Mouse (Mus musculus): ENCODE data around the gene Caprin1. TPM values are rescaled to one million over a fixed set of nuclear protein-coding genes. Genes with fewer than 3 reads are reported as not detected.
A peak's percentile ranks its signal among the peaks of the same experiment; 100 is the strongest.

The Caprin1 gene
- polyA plus RNA-seq, 1 experiment, result 73.7 TPM

DNA sequence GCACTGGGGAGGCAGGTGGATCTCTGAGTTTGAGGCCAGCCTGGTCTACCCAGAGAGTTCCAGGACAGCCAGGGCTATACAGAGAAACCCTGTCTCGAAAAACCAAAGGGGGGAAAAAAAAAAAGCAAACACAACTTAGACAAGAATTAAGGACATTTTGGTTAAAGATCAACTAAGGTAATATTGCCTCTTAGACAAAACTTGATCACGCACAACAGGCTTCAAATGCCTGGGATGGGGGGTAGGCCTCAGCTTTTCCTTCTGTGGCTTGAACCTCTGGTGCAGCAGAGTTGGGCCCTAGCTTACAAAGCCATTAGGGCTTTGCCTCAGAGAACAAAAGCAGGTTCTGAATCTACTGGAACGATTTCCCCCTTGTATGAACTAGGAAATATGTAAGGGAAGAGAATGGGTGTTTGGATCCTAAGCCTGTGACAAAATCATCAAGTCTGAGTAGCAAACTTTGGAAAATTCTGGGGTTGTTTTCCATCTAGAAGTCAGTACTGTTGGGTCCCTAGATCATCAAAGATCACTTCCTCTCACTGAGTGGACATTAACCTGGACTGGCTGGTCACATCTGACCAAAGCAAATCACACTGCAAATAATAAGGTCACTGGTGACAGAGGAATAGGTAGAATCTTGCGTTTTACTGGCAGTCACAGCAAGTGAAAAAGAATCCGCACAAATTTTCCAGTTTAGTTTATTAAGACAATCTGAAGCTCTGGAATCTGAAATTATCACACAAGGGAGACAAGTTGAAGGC is 6.5 kb upstream of the Caprin1 start:
- DNase-seq (ENCODE audit: low read depth, low spot score), result no peak
- WGBS, result 71% methylated on average over 5 of the region's 5 CpGs

DNA sequence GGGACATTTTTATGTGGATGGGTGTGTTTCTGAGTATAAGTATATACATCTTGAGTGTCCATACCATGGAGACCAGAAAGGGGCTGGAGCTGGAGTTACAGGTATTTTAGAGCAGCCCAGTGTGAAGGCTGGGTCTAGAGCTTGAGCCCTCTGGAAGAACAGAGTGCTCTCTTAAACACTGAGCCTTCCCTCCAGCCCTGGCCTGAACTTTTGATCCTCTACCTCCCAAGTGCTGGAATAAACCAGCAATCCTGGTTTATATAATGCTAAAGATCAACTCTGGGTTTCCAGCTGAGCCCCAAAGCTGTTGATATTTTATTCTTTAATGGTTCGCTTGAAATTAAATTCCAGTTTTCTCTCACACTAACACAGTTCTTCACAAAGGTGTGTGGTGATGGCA is 5.0 kb upstream of the Caprin1 start:
- WGBS, result 90% methylated on average over 1 of the region's 1 CpGs
- no peak for DNase-seq (ENCODE audit: low read depth, low spot score)

DNA sequence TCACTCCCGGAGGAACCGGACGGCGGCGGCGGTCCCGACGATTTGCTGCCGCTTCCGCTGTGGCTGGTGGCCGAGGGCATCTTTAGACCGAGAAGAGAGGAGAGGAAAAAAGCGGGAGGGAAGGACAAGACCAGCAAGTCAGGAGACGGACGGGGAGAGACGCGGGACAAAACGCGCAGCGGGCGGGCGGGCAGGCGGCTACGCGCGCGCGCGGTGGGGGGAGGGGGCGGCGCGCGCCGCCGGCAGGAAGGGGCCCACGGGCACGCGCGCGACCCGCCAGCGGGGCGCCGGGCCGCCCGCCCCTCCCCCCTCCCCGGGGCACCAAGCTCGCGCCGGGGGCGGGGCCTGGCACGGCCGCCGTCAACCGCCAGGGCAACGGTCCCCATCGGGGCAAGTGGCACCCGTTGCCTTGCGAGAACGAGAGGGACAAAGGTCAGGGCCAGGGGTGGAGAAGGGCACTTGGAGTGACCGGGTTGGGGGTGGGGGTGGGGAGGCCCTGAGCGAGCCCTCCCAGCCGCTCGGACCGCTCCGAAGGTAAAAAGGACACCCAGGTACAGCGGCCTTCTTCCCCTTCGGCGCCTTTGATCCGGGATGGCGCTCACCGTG is 485 bp downstream of the Caprin1 start:
- peak; percentile 44 for DNase-seq (ENCODE audit: low read depth, low spot score)

DNA sequence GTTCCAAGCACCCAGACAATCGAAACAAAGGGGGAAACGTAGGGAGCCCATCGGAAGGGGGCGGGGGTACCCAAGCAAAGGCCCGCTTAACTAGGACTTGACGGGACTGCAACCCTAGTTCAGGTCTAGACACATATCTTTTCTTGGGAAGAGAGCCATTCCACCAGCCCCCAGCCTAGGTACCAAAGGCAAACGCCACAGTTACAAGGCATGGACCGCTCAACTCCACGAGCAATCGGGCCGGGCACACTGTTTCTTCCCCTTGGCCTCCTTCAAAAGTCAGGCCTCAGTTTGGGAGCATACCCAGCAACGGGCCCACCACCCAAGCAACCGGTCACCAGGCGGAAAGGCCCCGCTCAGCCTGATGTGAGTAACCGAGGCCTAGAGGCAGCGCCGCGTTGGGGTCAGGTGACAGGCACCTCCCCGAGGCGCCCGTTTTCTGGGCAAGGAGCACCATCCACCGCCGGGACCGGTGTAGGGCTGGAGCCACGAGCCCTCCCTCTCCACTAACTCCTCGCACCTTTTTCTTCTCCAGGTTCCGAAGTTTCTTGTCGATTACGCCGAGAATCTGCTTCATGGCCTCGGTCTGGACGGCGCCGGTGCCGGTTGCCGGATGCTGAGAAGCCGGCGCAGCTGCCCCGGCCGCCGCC is 1.1 kb downstream of the Caprin1 start:
- DNase-seq (ENCODE audit: low read depth, low spot score), result peak; percentile 22

More for the DNA sequence above, 485 bp downstream of the Caprin1 start:
- 1% methylated on average over 45 of the region's 72 CpGs for WGBS

DNA sequence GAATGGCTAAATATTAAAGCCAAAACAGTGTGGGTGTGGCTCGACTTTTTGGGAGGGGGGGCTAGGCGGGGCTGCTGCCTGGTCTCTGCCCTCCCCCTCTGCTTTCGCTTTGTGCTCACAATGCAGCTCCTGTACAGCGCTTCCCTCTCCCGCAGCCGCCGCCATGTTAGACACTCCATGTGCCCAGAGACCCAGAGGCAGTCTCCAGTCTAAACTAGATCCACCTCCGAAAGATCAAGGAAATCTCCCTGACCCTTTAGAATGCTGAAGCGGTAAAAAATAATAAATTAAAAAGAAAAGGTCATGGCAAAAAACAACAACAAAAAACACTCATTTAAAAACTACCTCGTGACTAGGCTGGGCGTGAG is 1.6 kb downstream of the Caprin1 start:
- WGBS, result under 1% methylated on average over 11 of the region's 11 CpGs
- DNase-seq (ENCODE audit: low read depth, low spot score), result peak; percentile 46

More for the DNA sequence above, 1.1 kb downstream of the Caprin1 start:
- under 1% methylated on average over 42 of the region's 42 CpGs for WGBS

DNA sequence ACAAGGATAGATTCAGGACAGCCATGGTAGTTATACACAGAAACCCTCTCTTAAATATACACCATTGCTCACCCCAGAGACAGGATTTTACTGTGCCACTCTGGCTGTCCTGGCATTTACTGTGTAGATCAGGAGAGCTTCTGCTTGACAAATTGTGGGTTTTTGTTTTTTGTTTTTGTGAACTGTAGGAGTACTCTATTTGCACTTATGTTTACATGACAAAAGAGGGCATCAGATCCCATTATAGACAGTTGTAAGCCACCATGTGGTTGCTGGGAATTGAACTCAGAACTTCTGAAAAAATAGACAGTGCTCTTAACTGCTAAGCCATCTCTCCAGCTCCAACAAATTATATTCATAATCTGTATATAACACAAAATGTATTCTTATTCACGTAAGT is 5.4 kb downstream of the Caprin1 start:
- 87% methylated on average over 1 of the region's 1 CpGs for WGBS
- DNase-seq (ENCODE audit: low read depth, low spot score), result no peak

DNA sequence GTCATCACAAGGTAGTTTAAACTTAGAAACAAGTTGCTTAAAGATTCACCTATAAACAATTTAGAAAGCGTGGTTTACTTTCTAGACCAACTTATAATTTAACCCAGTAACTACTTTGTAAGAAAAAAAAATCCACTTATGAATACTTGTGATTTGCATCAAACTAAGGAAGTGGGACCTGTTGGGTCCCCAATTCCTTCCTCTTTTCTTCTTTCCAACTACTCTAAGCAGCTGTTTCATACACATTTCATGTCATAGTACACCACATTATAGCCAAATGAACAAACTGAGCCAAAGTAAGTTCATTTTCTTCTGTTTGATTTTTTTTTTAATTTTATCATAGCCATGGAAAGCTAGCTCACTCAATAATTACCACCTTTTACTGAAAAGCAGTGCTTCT is 11.7 kb downstream of the Caprin1 start:
- whole genome bisulfite sequencing, result 72% methylated on average over 1 of the region's 1 CpGs
- no peak for DNase-seq (ENCODE audit: low read depth, low spot score)

DNA sequence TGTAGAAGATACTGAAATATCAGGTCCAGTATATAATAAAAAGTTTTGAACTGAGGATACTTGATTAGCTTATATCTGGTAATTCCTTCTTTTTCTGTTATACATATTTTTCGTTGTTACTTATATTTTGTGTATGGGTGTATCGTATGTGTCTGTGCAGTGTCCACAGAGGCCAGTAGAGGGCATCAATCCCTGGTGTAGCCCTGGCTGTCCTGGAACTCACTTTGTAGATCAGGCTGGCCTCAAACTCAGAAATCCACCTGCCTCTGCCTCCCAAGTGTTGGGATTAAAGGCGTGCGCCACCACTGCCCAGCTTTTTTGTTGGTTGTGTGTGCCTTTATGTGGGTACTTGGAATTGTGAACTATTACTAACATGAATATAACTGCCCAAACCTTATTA is 12.8 kb downstream of the Caprin1 start:
- WGBS, result 78% methylated on average over 4 of the region's 4 CpGs
- no peak for DNase-seq (ENCODE audit: low read depth, low spot score)

DNA sequence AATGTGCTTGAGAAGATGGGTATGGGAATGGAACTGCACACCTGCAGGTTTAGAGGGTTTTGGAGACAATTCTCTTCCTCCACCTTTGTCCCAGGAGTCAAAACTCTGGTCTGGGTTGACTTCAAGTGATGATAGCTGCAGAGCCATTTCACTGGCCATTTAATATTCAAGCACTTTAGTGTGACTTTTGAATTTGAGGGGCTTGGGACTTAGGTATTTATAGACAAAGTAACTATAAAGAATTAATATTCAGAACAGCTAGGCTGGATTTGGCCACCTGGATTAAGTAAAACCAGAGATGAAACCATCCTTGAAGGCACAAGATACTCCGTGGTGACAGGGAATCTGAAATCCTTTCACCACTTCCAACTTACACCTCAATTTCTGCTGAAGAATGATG is 35.0 kb downstream of the Caprin1 start:
- no peak for DNase-seq (ENCODE audit: low read depth, low spot score)
- 62% methylated on average over 1 of the region's 1 CpGs for WGBS

DNA sequence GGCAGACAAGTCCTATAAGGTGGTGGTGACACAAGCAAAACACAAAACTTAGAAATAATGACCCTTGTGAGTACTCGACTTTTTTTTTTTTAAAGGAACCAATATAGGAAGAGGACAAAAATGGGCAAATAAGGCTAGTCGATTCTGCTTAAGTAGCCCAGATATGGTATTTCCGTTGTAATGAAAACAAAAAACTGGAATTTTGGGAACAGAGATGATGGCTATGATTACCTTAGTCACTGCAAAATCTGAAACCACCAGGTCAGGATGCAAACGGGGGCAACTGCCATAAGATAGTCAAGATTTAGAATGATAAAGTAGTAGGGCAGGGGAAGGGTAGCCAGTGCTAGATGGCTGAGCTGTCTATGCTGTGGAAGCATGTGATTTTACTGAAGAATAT is 35.5 kb downstream of the Caprin1 start:
- no peak for DNase-seq (ENCODE audit: low read depth, low spot score)
- WGBS, result 29% methylated on average over 4 of the region's 4 CpGs

DNA sequence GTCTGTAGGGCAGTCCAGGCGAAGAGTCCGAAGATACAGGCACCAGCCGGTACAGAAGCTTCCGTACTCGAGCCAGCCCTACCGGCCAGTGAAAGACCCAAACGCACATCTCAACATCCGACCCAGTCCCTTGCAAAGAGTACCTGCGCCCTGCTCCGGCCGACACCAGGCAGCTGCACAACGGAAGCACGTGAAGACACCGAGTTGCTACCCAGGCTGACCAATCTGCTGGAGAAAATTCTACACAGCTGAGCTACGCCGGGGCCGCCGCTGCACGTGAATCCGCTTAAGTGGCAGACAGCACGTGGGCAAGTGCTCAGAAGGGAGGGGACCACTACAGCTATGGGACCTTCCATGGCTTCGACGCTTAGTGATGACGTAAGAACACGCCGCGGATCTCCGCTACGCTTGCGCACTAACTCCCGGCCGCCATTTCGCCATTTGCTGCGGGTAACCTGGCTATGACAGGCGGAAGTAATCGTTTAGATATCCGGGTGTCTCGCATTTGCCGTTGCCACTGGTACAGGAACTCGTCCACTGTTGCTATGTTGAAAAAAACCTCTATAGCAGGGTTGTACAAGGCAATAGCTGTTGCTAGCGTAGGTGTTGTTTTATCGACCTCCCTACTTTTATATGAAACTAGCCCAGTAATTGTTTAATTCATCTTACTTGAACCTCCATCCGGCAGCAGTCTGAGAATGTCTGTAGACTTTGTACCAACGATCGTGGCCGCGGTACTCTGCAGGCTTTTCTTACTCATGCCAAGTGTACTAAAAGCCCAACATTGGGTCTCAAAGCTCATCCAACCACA is 36.3 kb downstream of the Caprin1 start, which contains the start of gene Nat10:
TSS of gene Nat10 (minus strand) at position 365 of the 811 bp plus-strand sequence.
- WGBS, result under 1% methylated on average over 47 of the region's 47 CpGs
- peak; percentile 90 for DNase-seq (ENCODE audit: low read depth, low spot score)

DNA sequence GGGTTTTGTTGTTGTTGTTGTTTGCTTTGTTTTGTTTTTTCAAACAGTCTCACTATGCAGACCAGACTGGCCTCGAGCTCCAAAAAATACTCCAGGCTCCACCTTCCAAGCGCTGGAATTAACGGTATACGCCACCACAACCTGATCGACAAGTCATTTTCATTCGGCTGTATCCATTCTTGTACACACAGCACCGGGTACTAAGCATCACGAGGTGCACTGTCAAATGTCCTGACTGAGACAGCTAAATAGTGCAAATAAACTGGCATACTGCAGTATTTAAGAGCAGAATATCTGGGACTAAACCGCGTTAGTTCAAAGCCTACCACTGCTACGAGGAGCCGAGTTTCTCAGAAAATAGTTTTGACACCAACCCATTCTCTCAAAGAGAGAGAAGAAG is 37.0 kb downstream of the Caprin1 start:
- WGBS, result under 1% methylated on average over 12 of the region's 12 CpGs
- DNase-seq (ENCODE audit: low read depth, low spot score), result no peak

DNA sequence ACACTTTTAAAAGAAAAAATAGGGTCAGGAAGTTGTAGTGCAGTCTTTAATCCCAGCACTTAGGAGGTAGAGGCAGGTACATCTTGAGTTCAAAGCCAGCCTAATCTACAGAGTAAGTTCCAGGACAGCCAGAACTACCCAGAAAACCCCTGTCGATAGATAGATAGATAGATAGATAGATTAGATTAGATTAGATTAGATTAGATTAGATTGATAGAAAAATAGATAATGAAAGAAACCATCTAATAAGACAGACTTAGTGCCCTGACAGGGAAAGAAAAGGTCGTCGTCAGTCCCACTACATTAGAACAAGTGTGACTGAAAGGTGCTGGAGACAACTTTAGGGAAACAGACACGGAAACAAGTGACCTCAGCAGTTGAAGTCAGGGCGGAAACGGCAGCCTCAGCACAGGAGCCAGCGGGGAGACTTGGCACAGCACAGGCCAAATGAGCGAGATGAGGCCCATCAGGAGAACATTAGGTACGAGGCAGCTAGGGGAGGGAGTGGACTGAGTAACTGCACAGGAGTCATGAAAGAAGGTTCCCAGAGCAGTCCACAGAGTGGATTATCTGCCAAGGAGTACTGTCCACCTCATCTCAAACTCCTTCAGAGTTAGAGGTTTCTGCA is 41.9 kb downstream of the Caprin1 start:
- no peak for DNase-seq (ENCODE audit: low read depth, low spot score)
- WGBS, result 87% methylated on average over 9 of the region's 9 CpGs

DNA sequence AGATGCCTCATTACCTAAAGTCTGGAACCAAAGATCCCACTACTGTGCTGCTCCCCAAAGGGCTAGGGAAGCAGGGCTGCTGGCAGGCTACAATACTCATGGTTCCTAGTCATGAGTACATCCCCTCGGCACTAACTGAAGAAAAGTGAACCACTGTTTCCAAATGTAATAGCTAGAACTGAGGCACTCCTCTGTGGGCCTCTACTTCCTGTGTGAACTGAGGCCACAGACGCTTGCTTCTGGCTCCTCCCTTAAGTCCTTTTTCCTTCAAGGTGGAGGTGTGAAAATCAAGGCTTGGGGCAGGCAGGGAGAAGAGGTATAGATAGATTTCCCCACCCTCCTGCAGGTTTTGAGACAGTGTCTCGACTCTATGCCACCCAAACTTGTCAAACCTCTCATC is 42.8 kb downstream of the Caprin1 start:
- WGBS, result 75% methylated on average over 3 of the region's 3 CpGs
- DNase-seq (ENCODE audit: low read depth, low spot score), result no peak

DNA sequence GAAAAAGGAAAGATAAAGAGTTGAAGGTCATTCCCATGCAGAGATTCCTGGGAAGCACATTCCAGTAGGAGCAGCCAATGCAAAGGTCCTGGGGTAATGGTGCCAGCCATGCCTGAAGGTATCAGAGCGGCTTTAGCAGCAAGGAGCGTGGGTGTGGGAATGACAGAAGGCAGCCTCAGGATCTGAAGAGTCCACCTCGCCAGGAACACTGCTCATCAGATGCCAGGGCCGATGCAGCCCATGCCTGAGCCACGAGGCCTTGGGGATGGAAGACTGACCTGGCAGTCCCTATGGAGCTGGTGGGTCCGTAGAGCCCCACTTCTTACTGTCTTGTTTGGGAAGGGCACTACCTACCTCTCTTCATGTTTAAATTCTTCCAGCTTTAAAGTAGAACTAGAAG is 45.7 kb downstream of the Caprin1 start:
- DNase-seq (ENCODE audit: low read depth, low spot score), result no peak
- 95% methylated on average over 6 of the region's 6 CpGs for WGBS

DNA sequence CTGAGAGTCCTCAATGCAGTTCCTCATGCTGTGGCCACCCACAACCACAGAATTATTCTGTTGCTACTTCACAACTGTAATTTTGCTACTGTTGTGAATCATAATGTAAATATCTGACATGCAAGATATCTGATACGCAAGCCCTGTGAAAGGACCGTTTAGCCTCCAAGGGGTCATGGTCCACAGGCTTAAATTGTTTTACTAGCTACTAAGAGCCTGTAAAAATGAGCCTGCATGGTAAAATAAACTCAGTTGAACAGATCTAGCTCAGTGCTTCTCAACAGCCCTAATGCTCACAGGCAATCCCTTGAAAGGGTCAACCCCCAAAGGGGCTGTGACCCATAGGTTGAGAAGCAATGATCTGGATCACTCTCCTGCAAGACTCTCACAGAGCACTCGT is 48.4 kb downstream of the Caprin1 start:
- DNase-seq (ENCODE audit: low read depth, low spot score), result no peak
- WGBS, result 34% methylated on average over 3 of the region's 3 CpGs

DNA sequence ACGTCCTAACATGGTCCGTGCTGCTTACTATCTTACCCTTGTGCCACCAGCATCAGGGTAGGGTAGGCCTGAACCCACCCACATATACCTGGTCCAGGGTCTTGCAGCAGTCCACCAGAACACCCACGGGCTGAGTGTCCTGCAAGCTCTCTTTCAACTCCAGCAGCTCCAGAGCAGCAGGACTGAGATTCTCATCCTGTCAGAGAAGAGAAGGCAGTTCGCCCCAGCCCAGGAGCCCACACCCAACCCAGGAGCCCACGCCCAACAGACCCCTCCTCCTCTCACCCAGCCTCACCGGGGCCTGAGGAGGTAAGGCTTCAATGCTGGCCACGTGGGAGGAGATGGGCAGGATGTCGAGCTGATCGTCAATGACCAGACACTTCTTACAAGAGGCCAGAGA is 49.6 kb downstream of the Caprin1 start:
- no peak for DNase-seq (ENCODE audit: low read depth, low spot score)

DNA sequence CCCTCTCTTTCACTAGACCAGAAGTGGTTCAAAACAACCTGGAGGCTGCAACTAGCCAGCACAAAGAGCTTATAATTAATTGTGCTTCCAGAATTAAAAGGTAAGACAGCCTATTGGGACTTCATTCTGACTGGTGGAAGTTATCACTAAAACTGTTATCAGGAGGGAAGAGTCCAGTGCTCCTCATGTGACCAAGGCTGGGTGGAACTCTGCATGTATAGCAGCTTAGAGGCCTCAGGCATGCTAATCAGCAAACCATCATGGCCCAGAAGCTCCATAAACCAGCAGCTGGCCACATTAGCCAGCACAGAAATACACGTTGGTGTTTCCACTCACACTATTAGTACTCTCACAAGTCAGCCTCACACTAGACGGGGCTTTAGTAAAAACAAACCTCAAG is 50.7 kb downstream of the Caprin1 start:
- WGBS, result 91% methylated on average over 2 of the region's 2 CpGs
- no peak for DNase-seq (ENCODE audit: low read depth, low spot score)

More for the DNA sequence above, 49.6 kb downstream of the Caprin1 start:
- 77% methylated on average over 9 of the region's 9 CpGs for WGBS

DNA sequence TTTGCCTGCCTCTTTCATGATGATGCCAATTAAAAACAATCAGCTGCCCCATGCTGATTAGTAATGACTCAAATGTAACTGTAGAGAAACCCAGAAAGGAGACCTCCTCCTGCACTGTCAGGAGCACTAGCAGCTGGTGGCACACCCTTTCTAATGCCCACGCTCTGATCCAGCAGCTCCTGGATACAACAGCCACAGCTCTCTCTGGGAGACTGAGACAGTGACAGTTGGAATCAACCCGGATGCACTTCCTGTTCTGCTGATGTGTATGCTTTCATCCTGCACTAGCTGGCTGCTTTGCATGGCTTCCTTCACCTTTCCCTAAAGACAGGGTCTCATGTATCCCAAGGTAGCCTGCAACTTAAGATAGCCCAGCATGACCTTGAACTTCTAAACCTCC is 51.4 kb downstream of the Caprin1 start:
- 68% methylated on average over 2 of the region's 2 CpGs for WGBS
- DNase-seq (ENCODE audit: low read depth, low spot score), result no peak

DNA sequence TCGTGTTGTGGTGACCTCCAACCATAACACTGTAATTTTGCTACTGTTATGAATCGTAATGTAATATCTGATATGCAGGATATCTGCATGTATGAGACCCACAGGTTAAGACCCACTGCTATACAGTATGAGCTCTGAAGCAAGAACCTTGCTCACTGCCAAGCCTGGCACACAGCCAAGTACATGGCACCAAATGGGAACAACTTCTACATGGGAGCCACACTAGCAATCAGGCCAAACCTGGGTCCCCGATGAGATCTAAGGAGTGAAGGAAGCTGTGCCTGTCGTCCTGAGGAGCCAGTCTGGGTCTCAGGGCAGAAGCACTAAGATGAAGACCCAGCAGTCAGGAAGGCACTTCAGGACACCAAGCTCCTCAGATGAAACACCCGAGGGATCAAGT is 52.0 kb downstream of the Caprin1 start:
- 76% methylated on average over 5 of the region's 5 CpGs for WGBS
- no peak for DNase-seq (ENCODE audit: low read depth, low spot score)

Measured in large intestine, adult 2 months (tissue).